Mouse (Mus musculus): ENCODE results near the gene Mipep. TPM values are rescaled to one million over a fixed set of nuclear protein-coding genes. Genes with fewer than 3 reads are reported as not detected.

The Mipep gene
- polyA plus RNA-seq (2014; fragmentation: Illumina TruSeq; extraction: RNeasy Lipid Tissue Mini Kit (QIAGEN cat#74804); ENCODE audit: low read depth, low replicate concordance) = 13.7 TPM

GRCm38 (mm10) chr14:60784427-60785315 is at the start of gene Mipep:
Mipep (plus strand) TSS chr14:60784573.

GRCm38 (mm10) chr14:60767884-60768283 is 16.5 kb upstream of the Mipep start, which contains the start of gene C1qtnf9:
C1qtnf9 (plus strand) TSS chr14:60768134.

Other genes starting within 250 kb of the Mipep start
- 18.2 TPM for gene Spata13, start 150.6 kb upstream of the Mipep start, polyA plus RNA-seq (2014; fragmentation: Illumina TruSeq; extraction: RNeasy Lipid Tissue Mini Kit (QIAGEN cat#74804); ENCODE audit: low read depth, low replicate concordance)
- 59.8 TPM for gene C1qtnf9, start 16.4 kb upstream of the Mipep start, polyA plus RNA-seq (2014; fragmentation: Illumina TruSeq; extraction: RNeasy Lipid Tissue Mini Kit (QIAGEN cat#74804); ENCODE audit: low read depth, low replicate concordance)

Data from adipose tissue, adult 10 weeks (tissue).